Mouse (Mus musculus): Measurements from ENCODE around the gene Vmn1r188. TPM values are rescaled to one million over a fixed set of nuclear protein-coding genes. Genes with fewer than 3 reads are reported as not detected.
"Not testable (repeated sequence)": the region's sequence is repeated elsewhere in the genome, so short reads cannot be mapped to it uniquely, and the experiment has no call there.

The Vmn1r188 gene
- total RNA-seq (2021) (not detected), polyA plus RNA-seq (2012; rRNA removed) (not detected in 2 replicates)
- long read RNA-seq: 0 reads

DNA sequence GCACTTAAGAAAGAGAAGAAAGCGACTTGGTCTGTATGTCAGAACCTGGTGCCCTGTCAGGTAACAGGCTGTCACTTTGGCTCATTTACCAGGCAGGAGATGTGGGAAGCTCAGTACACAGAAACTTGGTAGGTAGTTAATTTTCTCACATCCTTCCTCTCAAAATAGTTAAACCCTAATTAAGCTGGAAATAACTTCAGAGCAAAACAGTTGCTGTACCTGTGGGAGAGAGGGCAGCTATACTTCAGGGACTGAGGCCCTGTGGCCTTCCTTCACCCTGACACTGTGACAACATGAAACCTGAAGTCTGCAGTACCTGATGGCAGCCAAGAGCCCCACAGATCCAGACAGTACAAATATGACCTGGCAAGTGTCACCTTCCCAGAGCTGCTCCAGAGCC lies at the start of gene Vmn1r188:
Vmn1r188 (plus strand) TSS at position 301 of the 400 bp plus-strand sequence.
- DNase-seq: not testable (repeated sequence)

GRCm38 (mm10) chr13:22034443-22035266 lies 49.6 kb upstream of the Vmn1r188 start:
- DNase-seq: peak; percentile 31

DNA sequence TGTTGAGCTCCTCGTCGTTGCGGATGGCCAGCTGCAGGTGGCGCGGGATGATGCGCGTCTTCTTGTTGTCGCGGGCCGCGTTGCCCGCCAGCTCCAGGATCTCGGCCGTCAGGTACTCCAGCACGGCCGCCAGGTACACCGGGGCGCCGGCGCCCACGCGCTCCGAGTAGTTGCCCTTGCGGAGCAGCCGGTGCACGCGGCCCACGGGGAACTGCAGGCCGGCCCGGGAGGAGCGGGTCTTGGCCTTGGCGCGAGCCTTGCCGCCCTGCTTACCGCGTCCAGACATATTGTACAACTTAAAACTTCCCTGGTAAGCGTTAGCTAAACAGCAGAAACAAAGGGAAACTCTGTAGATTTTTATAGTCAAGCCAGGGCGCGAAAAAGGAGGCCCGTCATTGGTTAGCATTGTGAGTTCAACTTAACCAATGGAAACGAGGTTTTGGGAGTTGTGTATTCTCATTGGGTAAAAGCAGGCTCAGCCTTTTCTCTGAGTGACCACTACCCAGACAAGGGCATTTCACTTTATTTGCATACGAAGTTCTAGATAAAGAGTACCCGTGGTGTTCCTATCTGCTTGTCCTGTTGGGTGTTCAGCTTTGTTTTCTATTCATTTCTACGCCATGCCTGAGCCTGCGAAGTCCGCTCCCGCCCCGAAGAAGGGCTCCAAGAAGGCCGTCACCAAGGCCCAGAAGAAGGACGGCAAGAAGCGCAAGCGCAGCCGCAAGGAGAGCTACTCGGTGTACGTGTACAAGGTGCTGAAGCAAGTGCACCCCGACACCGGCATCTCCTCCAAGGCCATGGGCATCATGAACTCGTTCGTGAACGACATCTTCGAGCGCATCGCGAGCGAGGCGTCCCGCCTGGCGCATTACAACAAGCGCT lies 48.7 kb upstream of the Vmn1r188 start, which contains the start of the genes Hist1h2ah and Hist1h2bk:
Hist1h2ah (minus strand) TSS at position 302 of the 882 bp plus-strand sequence.
Hist1h2bk (plus strand) TSS at position 604 of the 882 bp plus-strand sequence.
- peak; percentile 90 for DNase-seq

DNA sequence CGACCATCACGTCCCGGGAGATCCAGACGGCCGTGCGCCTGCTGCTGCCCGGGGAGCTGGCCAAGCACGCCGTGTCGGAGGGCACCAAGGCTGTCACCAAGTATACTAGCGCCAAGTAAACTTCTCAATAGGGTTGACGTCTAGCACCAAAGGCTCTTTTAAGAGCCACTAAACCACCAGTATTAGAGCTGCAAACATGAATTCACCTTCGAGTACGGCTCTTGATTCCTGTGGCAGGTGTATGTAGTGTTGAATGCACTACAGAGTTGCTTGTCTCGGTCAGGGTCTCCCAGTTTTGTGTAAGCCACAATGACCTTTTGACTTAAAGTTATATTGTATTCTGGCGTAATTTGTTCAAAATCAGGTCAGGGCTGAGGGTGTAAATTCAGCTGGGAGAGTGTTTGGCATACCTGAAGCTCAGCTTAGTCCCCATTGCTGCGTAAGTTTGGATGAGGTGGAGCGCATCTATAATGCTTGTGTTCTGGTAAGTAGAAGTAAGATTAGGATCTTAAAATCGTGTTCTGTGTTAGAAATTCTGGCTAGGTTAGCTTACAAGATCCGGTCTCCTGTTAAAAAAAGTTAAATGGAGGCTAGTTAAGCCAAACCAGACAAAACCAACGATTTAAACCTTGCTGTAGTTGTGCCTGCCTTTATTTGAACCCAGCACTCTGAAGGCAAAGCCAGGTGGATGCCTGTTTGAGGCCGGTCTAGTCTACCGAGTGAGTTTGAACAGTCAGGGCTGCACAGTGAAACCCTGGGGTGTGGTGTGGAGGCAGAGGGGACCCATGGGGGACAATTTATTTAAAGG lies 47.9 kb upstream of the Vmn1r188 start:
- DNase-seq: no peak

DNA sequence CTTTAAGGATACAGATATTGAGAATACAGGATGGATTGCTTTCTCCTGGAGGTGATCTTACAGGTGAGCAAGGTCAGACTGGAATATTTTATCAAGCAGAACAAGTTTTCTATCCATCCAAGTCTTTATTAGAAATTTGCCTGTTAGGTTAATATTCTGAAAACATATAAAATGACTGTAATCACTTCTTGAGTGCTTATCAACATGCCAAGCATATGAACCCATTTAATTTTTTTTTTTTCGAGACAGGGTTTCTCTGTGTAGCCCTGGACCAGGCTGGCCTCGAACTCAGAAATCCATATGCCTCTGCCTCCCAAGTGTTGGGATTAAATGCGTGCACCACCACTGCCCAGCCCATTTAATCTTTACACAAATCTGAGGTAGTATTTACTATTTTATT lies 47.3 kb upstream of the Vmn1r188 start:
- DNase-seq: no peak

DNA sequence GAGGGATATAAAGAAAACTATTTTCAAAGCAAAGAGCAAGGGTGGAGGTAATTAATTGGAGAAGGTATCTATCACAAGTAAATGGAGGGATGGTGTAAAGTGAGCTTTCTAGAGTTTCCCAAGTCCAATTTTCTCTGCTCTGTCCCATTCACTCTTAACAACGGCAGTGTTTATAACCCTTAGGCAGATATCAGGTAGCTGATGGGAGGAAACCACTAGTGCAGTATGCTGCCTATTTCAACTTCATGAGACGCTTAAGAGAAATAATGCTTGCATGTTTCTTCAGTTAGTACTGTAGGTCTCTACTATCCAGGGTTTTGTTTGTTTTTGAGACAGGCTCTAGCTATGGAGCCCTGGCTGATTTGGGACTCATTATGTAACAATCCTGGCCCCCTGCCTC lies 46.8 kb upstream of the Vmn1r188 start:
- no peak for DNase-seq

DNA sequence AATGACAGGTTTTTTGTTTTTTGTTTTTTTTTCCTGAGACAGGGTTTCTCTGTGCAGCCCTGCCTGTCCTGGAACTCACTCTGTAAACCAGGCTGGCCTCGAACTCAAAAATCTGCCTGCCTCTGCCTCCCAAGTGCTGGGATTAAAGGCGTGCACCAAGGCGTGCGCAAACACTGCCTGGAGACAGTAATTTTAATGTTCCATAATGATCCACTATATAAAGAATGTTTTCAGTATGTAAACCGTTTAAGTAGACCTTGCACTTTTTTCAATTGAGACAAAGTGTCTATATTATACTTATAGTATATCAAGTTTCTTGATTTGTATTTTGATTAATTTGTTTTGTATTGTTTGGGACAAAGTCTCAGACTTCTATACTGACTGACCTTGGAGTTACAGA lies 44.9 kb upstream of the Vmn1r188 start:
- no peak for DNase-seq

DNA sequence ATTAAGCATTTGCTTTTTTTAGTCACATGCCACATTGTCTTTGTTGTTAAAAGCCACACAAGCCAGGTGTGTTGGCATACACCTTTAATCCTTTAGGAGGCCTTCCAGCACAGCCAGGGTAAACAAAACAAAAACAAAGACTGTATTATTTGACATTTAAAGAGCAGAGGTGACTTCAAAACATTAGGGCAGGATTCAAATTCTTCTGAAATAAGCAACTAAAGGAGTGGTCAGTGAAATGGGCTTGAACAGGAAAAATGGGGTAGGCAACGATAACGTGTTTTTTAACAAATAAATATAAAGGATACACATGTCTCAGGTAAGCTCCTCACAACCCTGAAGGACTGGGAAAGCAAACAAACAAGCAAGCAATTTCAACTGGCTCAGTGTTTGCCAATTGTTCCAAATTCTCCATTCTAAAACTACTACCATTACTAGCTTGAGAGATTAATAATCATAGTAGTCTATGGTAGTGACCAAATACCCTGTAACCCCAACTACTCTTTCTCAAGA lies 44.2 kb upstream of the Vmn1r188 start:
- DNase-seq: no peak

- no peak for DNase-seq
Observed at GRCm38 (mm10) chr13:22040464-22041141, 43.6 kb upstream of the Vmn1r188 start.

DNA sequence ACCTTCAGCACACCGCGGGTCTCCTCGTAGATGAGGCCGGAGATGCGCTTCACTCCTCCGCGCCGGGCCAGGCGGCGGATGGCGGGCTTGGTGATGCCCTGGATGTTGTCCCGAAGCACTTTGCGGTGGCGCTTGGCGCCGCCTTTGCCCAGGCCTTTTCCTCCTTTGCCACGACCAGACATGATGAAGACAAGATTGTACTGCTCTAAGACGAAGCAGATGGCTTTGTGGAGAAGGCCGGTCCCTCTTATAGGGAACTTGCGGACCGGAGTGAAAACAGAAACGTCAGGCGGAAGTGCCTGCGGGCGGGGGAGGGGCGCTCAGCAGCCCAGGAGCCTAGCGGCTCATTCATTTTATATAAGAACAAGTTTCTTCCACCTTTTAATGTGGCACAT lies 43.1 kb upstream of the Vmn1r188 start, which contains the start of gene Hist1h4i:
Hist1h4i (minus strand) TSS at position 221 of the 395 bp plus-strand sequence.
- peak; percentile 95 for DNase-seq

- DNase-seq: no peak
Observed at GRCm38 (mm10) chr13:22041651-22042567, 42.3 kb upstream of the Vmn1r188 start.

DNA sequence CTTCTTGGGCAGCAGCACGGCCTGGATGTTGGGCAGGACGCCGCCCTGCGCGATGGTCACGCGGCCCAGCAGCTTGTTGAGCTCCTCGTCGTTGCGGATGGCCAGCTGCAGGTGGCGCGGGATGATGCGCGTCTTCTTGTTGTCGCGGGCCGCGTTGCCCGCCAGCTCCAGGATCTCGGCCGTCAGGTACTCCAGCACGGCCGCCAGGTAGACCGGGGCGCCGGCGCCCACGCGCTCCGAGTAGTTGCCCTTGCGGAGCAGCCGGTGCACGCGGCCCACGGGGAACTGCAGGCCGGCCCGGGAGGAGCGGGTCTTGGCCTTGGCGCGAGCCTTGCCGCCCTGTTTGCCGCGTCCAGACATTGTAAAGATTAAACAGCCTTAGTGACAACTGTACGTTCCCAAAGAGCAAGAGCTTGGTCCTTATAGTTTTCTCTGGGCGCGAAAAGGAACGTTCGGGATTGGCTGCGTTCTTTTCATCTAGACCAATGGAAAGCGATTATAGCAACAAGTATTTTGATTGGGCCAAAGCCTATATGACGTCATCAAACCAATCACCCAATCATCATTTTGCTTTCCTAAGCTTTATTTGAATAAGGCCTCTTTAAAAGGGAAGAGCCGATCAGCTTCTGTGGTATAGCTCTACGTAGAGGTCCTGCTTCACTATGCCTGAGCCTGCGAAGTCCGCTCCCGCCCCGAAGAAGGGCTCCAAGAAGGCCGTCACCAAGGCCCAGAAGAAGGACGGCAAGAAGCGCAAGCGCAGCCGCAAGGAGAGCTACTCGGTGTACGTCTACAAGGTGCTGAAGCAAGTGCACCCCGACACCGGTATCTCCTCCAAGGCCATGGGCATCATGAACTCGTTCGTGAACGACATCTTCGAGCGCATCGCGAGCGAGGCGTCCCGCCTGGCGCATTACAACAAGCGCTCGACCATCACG lies 41.4 kb upstream of the Vmn1r188 start, which contains the start of the genes Hist1h2ag and Hist1h2bj:
Hist1h2ag (minus strand) TSS at position 377 of the 935 bp plus-strand sequence.
Hist1h2bj (plus strand) TSS at position 647 of the 935 bp plus-strand sequence.
- peak; percentile 93 for DNase-seq

GRCm38 (mm10) chr13:22043503-22044431 lies 40.5 kb upstream of the Vmn1r188 start:
- DNase-seq: no peak

DNA sequence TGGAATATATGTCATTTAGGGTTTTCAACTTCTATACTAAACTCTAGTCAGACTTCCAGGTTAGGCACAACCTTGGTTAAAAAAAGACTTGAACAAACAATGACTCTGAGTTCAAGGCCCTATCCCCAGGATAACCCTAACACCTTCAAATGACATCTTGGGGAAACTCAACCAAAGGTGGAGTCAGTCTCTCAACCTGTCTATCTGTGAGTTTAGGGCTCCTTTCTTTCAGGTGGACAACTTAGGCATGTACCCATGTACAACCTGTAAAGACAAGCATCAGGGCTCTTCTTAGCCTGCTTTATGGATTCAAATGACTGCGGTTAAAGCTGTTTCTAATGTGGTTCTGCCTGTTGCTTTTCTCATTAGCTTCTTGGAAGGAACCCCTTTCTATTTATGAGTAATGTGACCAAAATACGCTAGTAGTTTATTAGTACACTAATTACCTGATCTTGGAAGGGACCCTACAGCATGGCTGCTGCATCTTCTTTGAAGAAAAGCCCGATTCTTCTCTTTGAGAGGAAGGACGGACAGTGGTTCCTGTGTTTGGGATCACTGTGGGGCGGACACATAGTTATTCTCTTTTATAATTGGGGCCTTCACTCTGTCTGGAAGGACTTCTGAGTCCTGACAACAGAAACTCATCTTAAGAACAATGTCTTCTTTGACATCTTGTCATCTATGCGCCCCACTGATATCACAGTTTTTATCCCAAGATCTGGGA lies 39.6 kb upstream of the Vmn1r188 start:
- DNase-seq: no peak

- DNase-seq: no peak
Observed at GRCm38 (mm10) chr13:22045311-22045710, 38.9 kb upstream of the Vmn1r188 start.

GRCm38 (mm10) chr13:22049041-22049440 lies 35.2 kb upstream of the Vmn1r188 start:
- DNase-seq: no peak
